Mouse (Mus musculus) testis, adult 2 months (tissue): ENCODE results near the gene Atrnl1.

Experiments used
- CTCF ChIP-seq: fragments of 200-500 bp; IDR thresholded peaks from 2 replicates; pipeline ENCODE4 v1.5.1; 2012; ENCODE audit warnings: low read depth, mild to moderate bottlenecking, inconsistent platforms, low read length, moderate library complexity; ENCODE audit not compliant: control insufficient read depth, insufficient read depth, insufficient replicate concordance
- POLR2A ChIP-seq: fragments of 200-500 bp; IDR thresholded peaks from 2 replicates; pipeline ENCODE4 v1.6.1; 2012; ENCODE audit warnings: low read depth, mild to moderate bottlenecking, inconsistent platforms, low read length, moderate library complexity; ENCODE audit not compliant: control insufficient read depth

GRCm38 (mm10) chr19:57881927-57882326, 271.1 kb downstream of the Atrnl1 start:
- no peak for TF ChIP-seq POLR2A
- no peak for TF ChIP-seq CTCF
